Mouse (Mus musculus): ENCODE measurements at regions not wholly inside any gene's neighbourhood (a gene's known extent, or its start where the extent isn't known, plus 50 kb on each side); places are given as distances from the start of the nearest gene placed in this dataset.

GRCm38 (mm10) chr8:26527186-26527580 lies 407.8 kb downstream of the Gm45692 start:
- ATAC-seq = no peak

- no peak for ATAC-seq
Measured at GRCm38 (mm10) chr8:26529921-26530320, 410.6 kb downstream of the Gm45692 start.

- ATAC-seq = no peak
Measured at GRCm38 (mm10) chr8:26533444-26534421, 414.4 kb downstream of the Gm45692 start.

- ATAC-seq = no peak
Measured at GRCm38 (mm10) chr8:26535816-26536215, 416.5 kb downstream of the Gm45692 start.

DNA sequence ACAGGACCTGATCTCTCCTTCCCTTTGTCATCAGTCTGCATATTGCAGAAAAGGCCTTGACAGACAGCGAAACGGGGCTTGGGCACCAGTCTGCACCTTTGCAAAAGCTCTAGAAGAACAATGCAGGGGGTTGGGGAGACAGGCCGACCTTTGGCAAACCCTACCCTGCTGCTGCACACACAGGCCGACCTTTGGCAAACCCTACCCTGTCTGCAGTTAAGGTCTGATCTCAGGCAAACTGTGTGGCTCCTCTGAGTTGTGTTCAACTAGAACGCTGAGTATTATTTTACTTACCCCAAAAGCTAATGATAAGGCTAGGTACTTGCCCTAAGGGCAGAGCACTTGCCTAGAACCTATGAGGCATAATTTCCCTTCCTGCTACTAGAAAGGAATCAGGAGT lies 423.4 kb upstream of the Zfp703 start:
- no peak for ATAC-seq

DNA sequence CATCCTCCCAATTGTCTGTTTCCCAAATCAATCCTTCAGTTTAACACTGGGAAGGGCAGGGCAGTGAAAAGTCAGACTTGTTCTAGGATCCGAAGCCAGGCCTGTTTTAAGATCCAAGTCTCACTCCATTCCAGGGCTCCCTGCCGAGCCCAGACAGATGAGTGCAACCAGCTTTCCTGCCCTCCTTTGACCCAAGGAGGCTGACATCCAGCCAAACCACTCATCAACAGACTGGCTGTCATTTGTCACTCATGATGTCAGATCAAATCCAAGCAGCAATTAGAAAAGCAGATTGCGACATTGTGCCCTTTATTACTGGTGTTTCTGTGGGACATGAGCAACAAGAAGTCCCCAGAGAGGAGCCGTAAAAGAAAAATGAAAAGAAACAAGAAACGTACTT lies 417.9 kb upstream of the Zfp703 start:
- ATAC-seq = no peak

- ATAC-seq = no peak
Measured at GRCm38 (mm10) chr8:26563151-26563550, 414.0 kb upstream of the Zfp703 start.

DNA sequence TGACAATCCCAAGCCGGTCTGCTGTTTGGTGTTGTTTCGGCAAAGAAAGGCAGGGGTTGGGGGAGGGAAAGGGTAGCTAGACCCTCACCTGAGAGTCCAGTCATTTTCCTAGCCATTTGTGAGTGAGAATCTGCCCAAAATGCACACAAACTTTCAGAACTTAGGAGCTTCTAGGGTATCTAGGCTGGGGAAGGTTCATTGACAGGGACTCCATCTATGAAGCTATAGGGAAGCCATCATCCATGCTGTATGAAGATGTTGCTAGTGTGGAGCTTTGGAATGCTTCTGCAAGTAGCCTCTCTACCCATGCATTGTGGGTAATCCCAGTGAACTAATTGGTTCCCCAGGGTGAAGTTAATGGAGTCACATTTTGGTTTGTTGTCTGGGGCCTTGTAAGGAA lies 412.9 kb upstream of the Zfp703 start:
- no peak for ATAC-seq

DNA sequence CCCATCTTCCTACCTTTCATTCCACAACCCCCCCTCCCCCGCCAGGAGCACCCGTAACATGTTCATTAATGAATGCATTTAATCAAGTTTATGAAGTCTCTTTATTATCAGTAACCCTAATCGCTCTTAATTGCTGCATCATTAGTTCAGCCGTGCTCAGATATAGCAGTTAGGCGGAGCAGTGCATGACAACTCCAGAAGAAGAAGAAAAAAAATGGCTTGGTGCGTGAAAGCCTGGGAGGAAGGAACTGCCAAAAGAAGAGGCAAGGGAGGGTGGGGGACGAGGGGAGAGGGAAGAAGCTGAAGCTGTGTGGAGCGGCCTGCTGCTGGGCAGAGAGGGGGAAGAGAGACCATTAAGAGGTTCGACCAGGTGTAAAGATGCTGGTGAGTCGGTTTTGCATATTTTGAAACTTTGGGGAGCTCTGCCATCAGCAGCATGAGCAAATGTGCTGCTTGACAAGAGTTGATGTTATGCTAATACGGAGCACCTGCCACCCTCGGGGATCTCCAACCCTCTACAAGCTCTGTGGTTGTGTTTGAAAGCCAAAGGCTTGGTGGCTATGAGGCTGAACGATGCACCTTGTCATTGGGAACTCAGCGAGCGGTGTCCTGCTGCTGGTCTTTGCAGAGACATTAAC lies 408.6 kb upstream of the Zfp703 start:
- no peak for ATAC-seq

GRCm38 (mm10) chr8:26588841-26589240 lies 388.3 kb upstream of the Zfp703 start:
- no peak for ATAC-seq

DNA sequence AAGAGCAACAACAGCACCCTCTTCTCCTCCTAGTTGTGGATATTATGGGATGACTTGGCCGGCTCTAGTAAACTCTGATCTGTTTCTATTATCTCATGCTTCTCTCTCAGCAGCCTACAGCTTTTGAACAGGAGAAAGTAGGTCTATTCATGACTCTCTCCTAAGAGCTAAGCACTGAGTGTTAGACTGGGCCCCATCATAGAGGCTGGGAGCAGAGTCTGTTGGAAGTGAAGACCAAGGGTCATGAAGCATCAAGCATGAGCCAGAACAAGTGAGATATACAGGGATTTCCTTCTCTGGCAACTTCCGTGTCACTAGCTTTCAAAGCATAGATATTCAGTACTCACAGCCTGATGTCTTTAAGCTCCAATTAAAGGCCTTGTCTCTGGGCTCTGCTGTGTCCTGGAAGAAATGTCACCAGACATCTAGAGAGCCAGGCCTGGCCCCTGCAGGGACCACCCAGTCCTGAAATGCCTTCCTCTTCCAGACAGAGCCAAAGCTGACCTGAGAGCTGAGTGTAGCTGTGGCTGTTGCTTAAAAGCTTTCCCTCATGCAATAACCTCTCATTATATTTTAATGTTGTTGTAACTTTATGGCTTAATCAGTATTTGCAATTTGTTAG lies 386.4 kb upstream of the Zfp703 start:
- no peak for ATAC-seq

DNA sequence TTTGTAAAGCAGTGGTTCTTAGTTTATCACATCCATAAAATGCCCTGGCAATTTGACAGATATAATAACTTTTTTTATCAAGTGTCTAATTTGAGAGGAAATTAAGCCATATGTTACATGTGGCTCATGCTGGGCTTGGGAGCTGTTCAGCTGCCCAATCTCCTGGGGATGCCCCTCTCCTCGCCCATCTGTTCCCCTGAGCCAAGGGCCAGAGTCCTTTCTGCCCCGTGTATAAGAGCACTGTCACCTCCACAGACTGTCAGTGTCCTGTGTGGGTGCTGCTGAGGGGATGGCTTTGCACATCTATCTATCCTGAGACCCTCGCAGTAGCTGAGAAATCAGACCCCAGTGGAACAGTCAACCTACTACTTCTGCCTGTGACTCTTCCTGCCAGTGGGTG lies 385.9 kb upstream of the Zfp703 start:
- no peak for ATAC-seq

GRCm38 (mm10) chr8:26593536-26594368 lies 383.4 kb upstream of the Zfp703 start:
- ATAC-seq = no peak

DNA sequence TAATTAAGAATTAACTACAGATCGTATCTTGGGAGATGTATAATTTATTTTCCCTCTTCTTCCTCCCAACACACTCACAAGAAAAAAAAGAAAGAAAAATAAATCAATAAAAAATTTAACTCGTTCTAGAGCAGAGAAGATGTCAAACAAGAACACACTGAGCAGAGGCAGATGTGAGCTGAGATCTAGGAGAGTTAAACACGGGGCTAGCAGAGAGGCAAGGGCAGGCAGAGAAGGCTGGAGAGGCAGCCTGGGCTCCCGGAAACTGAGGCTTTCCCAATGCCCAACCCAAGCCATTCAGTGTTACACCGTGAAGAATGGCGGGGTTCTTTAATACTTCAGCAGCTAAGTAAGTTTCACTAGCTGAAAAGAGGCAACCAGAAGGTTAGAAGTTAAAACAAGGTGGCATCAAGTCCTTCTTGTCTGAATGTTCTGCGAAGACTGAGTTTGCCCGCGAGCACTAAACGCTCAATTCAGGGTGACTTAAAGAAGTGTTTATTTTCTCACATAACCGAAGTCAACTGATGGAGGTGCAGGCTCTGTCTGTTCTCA lies 382.7 kb upstream of the Zfp703 start:
- ATAC-seq = no peak

GRCm38 (mm10) chr8:26595431-26596018 lies 381.6 kb upstream of the Zfp703 start:
- ATAC-seq = no peak

GRCm38 (mm10) chr8:26596665-26597362 lies 380.3 kb upstream of the Zfp703 start:
- ATAC-seq = no peak

DNA sequence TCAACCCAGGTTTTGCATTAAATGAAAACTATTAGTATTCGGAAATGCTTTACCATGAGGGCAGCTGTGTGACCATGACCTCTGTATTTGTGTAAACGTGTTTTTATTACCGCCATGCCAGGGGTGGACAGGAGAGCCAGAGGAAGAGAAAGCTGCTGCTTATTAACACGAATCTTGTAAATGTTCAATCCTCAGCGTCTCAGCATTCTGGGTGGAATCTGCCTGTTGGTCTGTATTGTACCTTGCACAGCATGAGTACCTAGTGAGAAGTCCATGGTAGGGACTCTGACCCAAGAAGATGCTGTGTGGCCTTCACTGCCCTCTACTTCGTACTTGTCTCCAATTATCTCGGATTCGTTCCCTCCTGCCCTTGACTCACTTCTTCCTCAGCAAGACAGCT lies 378.6 kb upstream of the Zfp703 start:
- ATAC-seq = no peak

DNA sequence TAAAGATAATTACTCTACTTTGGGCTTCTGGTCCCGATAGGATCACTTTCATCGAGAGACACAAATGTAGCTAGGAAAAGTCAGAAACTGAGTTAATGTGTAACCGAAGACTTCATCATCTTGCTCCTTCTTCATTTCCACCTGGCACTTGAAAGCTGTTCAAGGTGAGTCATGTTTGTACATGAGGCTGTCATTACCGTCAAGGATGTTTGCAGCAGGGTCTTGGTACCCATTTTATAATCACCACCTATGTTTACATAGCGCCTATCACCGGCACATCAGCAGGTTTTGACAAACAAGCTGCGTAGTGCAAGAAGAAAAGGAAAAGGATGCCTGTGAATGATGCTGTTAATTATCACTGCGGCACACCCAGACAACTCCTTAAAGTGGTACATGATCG lies 377.0 kb upstream of the Zfp703 start:
- ATAC-seq = no peak

DNA sequence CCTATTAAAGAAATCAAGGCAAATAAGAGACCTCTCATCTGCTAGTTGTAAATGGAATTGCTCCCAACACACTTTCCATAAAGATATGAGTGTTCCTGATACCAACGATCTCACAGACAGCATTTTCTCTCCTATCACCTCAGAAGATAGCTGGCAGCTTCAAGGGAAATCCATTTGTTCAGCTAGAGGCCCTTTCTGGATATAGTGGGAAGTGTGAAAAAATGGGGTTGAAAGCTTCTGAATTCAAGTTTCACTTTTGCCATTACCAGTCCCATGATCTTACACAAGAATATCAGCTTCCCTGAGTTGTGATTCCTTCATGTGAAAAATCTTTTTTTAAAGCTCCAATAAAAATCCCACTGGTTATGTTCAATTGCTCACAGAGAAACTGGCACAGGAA lies 369.1 kb upstream of the Zfp703 start:
- ATAC-seq = no peak

DNA sequence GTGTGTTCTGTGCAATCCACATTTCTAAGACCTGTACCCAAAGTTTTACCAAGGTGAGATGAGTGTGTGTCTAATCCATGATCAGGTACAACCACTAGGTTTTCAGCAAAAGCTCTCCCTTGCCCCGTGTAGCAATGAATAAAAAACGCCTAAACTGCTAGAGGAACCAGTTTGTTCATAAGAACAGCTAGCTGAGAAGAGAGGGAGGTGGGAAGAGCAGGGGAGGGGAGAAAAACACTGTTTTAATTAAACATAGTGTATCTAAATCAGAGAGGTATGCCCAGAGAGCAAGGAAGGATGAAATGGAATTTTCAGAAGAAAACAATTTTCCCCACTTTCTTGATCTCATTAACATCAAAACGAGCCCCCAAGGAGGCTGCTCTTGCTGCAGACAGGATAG lies 368.5 kb upstream of the Zfp703 start:
- ATAC-seq = no peak

DNA sequence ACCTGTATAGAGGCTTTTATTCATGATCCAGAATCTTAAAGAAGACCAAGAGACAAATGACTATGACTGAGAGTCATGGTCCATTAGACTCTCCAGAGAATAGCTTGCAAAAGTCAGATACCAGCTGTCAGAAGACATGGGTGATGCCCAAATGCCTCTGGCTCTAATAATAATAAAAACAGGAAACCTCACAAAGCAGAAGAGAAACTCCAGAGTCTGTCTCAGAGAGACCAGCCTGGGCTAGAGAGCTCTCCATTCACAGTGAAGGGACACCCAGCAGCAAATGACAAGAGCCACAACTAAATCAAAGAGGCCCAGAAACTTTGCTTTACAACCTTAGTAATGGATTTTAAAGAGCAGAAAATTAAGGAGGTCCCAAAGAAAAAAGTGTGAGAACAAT lies 365.0 kb upstream of the Zfp703 start:
- ATAC-seq = no peak
